Mouse (Mus musculus) embryo, embryonic 11 days (tissue): Measurements from ENCODE around the gene Gab1.
A peak's percentile ranks its signal among the peaks of the same experiment; 100 is the strongest.

Experiments used
- DNase-seq: peaks from one replicate; pipeline ENCODE4 v3.0.0-alpha.2; 2015

Gene Gab1

GRCm38 (mm10) chr8:80807807-80808505 is 72.4 kb downstream of the Gab1 start:
- DNase-seq: peak; percentile 62

DNA sequence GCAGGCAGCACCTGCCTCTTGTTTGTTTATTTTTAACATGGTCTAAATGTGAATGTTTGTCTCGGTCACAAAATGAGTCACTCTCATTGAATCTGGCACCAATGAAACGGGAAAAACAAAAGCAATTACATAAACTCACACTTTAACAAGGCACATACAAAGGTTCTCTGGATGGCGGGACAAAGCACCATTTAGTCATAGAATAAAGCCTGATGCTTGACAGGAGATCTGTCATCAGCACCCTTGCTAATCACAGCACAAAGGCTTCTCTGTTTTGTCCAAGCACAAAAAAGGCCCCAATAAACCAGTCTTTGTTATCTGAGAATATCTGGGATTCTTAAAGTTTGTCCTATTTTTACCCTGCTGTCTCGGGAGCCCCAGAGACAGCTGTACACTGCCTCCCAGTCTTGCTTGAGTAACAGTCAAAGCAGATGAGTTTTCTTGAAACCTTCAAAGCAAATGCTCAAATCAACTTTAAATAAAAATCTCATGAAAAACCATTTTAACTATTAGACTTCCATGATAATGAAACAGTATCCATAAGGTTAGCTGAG is 76.2 kb downstream of the Gab1 start:
- peak; percentile 38 for DNase-seq

DNA sequence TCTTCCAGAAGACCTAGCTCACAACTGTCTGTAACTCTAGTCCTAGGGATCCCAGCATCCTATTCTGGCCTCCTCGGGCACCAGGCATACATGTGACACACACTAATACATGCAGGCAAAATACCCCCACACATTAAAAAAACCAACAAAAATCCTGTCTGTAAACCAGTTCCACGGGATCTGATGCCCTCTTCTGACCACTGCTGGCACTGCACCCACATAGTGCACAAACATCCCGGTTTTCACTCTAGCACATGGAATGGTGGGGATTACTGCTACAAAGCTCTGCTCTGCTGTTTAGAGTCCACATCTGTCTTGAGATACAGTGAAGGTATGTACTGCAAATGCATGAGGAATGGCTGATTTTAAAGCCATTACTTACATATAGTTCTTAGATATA is 81.5 kb downstream of the Gab1 start:
- no peak for DNase-seq

DNA sequence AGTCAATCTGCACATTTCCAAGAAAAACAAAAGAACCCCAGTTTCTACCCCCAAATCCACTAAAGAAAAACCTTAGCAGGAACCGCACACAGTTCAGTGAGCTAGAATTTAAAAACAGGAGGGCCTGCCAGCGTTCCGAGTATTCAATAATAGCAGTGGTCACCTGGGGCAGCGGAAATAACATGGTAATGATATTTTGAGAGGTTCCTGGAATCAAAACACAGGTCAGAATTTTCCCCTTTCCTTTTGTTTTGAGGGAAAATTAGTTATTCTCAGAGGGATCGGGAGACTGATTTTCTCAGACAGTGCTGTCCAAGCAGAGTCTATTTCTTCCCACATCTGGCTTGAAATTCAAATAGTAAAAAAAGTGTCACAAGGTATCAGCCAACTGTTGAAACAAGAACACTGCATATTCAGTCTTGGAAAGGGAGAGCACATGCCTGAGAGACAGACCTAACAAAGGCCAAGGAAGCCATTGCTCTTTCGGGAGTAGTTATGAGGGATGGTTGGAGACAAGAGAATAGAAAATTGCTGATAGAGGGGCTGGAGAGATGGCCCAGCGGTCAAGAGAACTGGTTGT is 82.0 kb downstream of the Gab1 start:
- DNase-seq: no peak

- no peak for DNase-seq
Measured at GRCm38 (mm10) chr8:80796070-80796469, 84.2 kb downstream of the Gab1 start.

DNA sequence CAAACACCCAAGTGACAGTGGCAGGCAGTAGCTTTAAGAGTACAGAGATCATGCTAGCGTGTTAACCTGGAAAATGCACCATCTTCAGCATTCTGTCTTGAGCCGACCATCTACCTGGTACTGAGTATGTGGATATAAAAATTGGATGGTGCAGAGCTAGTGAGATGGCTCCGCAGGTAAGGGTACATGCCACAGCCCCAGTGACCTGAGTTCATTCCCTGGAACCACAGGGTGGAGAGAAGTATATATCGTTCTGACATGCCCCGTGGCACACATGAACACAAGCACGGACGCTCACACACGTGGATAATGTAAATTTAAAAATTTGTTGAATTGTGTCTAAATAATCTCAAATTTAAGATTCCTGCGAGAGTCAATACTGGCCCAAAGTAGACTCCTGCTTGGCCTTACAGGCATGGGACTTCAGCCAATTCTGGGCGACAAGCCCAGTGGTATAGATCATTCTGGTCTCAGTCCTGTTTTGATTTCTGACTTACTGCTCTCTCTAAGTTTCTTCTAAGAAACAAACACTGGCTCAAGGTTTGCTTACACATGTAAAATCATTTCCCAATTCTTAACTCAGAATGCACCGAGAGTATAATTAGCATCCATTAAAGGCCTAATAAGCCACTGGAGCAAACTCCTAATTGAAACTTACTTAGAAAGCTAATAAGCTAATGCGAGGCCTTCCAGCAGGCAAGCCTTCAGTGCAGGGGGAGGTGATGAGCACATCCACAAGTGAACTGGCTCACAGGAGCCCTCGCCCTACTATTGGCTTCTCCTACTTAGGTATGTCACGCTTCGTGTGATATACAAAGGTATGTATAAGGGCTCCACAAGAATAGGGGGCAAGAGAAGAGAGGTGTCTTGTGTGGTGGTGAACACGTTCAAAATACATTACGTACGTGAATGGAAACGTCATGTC is 85.5 kb downstream of the Gab1 start:
- no peak for DNase-seq

DNA sequence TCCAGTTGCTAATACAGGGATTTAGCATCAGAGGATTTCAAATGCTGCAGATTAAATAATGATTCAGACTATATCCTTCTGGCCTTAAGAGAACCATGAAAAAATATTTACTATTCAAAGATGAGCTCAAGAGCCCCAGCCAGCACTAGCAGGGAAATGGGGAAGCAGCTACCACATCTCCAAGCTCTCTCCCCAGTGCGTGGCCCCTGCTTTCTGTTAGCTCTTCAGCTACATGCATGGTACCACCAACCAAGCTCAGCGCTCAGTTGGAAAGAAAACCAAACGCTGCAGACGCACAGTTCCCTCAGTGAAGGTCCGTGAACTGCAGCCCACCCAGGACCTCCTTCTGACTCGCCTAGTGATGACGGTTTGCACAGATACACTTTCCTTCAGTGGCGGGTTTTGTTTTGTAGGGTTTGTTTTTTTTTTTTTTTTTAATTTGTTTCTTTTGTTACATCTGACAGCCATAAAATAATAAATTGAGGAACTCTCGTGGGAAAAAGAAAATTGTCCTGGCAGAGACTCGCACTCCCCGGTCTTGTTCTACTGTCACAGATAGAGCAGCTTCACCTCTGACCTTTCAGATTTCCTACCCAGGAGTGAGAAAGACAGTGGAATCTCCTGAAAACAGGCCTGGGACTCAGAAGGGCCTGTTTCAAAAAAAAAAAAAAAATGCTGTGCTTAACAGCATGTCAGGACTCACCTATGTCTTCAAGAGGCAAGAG is 86.4 kb downstream of the Gab1 start:
- DNase-seq: no peak

- no peak for DNase-seq
Measured at GRCm38 (mm10) chr8:80792214-80792613, 88.1 kb downstream of the Gab1 start.

DNA sequence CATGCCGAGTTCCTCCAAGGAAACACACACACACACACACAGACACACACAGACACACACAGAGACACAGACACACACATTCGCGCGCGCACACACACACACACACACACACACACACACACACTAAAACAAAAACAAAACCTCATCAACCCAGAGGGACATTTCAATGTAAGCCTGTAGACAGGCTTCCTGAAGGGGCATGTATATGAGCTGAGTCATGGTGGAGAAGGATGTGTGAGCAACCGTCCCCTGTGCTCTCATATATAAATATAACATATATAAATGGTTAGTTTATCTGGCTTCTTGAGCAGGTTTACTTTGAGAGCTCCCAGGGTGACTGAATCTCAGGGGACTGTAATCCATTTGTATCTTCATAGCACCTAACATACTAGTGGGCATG is 91.0 kb downstream of the Gab1 start:
- no peak for DNase-seq

DNA sequence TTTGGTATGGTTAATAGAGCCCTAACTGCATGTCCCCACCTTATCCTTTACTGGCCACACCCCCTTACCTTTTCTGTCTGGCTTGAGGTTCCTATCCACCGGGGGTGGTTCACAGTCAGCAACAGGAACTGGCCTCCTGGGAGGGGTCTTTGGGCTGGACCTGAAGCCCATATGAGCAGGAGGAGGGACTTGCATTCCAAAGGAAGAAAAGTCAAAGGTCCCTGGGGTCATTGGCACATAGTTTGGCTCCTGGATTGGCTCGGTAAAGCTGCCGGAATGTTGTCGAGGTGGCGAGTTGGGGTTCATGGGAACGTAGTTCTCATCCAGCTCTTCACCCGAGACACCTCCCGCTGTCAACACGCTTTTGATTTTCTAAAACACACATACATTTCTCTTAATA is 95.8 kb downstream of the Gab1 start:
- no peak for DNase-seq

GRCm38 (mm10) chr8:80783271-80783670 is 97.0 kb downstream of the Gab1 start:
- no peak for DNase-seq

DNA sequence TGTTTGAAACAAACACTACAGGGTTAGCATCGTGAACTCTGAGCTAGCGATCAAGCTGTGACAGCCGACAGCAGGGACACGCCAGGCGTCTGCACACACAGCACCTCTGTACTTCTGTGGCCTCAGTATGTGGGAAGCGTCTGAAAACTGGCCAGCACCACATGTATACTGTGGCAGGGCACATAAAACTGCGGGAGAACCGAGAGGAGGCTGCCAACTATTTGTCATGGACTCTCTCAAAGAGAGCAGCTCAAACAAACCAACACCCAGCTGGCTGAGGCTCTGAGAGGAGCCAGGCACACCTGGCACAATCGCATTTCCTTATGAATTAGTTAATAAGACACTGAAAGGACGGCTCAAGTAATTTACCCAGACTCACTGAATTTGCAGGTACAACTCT is 99.0 kb downstream of the Gab1 start:
- no peak for DNase-seq

DNA sequence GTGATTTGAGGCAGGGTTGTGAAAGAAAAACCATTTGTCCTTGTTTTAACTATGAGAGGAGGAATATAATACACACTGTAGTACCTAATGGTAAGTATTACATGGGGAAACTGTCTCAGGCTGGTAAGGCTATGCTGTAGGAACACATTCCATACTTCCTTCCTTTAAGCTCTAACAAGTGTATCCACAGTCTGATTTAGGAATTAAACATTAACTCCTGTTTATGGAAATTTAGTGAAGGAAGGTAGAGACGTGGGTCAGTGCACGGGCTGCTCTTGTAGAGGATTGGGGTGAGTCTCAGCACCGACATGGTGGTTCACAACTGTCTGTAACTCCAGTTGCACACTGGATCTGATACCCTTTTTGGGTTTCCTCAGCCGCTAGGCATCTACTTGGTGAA is 100.0 kb downstream of the Gab1 start:
- DNase-seq: no peak

DNA sequence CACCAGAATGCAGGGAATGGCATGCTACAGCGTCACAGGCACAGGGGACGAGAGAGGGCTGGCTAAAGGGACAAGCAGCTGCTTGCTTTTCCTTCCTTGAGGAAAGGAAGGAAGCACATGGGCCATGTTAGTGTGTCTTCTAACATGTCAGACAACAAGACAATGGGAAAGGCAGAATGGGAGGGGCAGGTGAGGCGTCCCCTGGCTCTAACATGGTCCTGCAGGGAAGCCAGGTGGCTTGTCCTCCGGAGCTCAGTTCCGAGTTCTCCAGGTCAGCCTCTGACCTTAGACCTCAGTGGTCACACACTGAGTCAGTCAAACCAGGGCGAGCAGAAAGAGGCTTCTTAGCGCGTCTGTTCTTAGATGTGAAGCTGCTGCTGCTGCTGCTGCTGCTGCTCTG is 103.9 kb downstream of the Gab1 start:
- DNase-seq: no peak

DNA sequence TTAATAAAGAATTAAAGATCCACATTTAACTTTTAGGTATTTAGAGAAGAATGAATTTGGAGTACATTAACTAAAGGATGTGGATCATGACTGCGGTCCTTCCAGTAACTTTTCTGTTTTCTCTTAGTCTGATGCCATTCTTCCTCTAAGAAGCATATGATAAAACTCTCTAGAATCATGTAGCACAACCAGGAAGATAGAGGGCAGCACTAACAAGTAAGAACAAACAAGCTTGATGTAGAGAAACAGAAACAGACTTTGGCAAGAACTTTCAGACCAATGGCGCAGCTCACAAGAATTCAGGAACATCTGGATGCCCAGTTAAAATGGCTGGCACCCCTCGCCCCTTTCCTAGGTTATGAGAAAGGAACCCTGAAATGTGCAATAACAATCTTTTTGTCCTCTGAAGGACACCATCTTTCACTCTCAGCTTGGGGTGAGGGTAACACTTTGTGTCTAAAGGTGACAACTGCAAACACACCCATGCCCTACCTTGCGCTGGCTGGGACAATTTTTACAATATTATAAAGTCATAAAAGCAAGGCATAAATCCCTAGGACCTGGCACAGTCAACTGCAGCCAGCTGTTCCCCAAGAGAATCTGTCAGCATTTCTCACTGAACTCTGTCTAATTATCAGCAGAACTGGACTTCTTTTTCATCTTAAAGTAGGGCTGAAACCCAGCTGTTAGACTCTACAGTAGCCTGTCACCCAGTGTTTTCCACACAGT is 107.4 kb downstream of the Gab1 start:
- DNase-seq: peak; percentile 21

DNA sequence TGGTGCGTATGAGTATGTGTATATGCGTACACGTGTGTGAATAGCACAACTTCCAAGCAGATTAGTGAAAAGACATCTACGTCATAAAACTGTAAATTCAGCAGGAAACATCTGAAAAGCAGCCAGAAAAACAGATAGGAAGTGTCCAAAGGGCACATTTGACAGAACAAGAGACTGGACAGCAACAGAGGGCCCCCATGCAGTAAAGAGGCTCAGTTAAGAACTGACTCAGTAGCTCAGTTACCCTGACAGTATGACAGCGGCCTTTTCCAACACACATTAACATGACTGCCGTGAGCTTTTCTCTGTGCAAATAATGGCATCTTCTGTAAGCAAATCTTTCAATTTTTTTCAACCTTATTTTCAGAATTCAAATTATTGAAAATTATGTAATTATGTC is 111.9 kb downstream of the Gab1 start:
- DNase-seq: no peak

DNA sequence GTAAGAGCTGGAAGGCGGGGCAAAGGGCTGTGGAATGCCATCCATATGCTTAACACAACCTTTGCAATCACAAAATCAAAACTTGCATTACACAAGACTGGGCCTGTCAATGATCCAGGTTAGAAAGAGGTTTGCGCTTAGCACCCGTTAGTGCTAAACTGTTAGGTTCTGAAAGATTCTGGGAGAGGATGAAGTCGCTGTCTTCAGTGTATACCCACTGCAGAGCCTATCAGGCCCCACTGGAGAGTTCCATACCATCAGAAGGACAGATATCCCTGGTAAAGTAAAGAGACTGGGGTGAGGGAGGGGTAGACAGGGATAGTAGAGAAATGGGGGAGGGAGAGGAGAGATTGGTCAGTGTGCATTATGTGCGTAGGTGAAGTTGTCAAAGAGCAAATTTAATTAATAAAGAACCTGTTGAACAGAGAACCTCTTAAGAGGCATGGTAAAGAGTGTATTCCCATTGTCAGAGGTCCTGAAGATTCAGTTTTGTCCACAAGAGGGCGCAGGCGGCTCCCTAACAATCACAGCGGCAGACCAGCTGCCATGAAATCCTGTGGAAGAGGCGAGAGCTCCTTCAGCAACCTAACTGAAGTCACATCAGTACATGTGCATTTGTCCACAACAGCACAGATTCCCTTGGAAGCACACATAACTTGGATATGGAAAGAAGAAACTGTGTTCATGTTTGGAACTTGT is 127.2 kb downstream of the Gab1 start:
- peak; percentile 89 for DNase-seq

DNA sequence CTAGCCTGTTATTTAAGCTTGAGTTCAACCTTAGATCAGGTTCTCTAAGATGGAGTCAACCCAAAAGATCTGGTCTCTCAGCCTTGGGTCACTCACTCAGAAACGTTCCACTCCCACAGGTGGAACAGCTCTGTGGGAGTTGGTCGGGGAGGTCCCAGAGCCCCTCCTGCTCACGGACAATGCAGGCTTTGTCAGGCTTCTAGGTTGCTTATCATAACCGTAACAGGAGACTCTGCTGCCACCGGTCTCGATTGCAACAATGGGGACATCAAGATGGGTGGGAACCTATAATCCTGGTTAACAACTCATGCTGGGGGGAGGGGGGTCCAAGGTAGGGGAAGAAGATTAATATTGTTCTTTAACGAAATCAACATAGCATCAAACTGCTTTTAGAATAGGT is 127.9 kb downstream of the Gab1 start:
- DNase-seq: no peak

DNA sequence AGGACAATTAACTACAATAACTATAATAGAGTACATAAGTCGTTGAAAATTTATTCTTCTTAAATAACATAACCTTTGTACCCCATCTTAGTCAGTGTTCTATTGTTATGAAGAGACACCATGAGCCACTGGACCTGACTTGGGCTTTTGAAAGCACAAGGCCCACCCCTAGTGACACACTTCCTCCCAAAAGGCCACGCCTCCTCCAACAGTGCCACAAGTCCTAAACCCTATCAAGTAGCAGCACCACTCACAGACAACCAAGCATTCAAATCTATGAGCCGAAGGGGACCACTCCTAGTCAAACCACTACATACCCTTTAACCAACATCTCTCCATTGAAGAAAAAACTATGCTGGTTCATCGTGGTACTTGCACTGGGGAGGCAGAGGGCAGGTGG is 131.2 kb downstream of the Gab1 start:
- no peak for DNase-seq

- DNase-seq: no peak
Measured at GRCm38 (mm10) chr8:80739932-80740331, 140.4 kb downstream of the Gab1 start.

GRCm38 (mm10) chr8:80739155-80739924 is 141.0 kb downstream of the Gab1 start, which contains the start of gene Smarca5:
Gene Smarca5 (minus strand): TSS chr8:80739497.
- peak; percentile 95 for DNase-seq
